Mouse (Mus musculus): ENCODE measurements around the gene Olfr1370.

- TF ChIP-seq CTCF (IDR thresholded peaks at IDR 0.05; ENCODE audit: control insufficient read depth, insufficient read depth, insufficient read length) (no peak), MYOD1 (IDR thresholded peaks at IDR 0.05; ENCODE audit: control insufficient read depth, insufficient read length, low read depth) (no peak)
These were observed 41.6 kb downstream of the Olfr1370 start for GRCm38 (mm10) chr13:21033176-21033575.

Measured in C2C12 (cell line).